Mouse (Mus musculus): ENCODE measurements around the gene Lcn11. TPM values are rescaled to one million over a fixed set of nuclear protein-coding genes. Genes with fewer than 3 reads are reported as not detected.
"Not testable (repeated sequence)": the region's sequence is repeated elsewhere in the genome, so short reads cannot be mapped to it uniquely, and the experiment has no call there.

Lcn11 gene
- not detected for total RNA-seq (2018; cell fraction: chromatin; rRNA removed)
- not detected for total RNA-seq (2018; cell fraction: cytosol; rRNA removed)
- total RNA-seq (2018; cell fraction: nucleus; rRNA removed) = not detected
- polyA plus RNA-seq (2018) = not detected in 3 replicates

GRCm38 (mm10) chr2:25776717-25777116 lies at the start of gene Lcn11:
Gene Lcn11, plus strand, starts transcription at chr2:25777017.
- Histone ChIP-seq H3K4me3 (ENCODE audit: inconsistent target) (no peak within 1 kb of the TSS), H3K79me2 (ENCODE audit: inconsistent target) (no peaks in the 10 kb centered on the region), H3K27ac (no peak within 1 kb of the TSS), H3K36me3 (ENCODE audit: inconsistent target) (no peaks in the 10 kb centered on the region)
- WGBS (ENCODE audit: missing documents) = 100% methylated on average over 1 of the region's 1 CpGs

DNA sequence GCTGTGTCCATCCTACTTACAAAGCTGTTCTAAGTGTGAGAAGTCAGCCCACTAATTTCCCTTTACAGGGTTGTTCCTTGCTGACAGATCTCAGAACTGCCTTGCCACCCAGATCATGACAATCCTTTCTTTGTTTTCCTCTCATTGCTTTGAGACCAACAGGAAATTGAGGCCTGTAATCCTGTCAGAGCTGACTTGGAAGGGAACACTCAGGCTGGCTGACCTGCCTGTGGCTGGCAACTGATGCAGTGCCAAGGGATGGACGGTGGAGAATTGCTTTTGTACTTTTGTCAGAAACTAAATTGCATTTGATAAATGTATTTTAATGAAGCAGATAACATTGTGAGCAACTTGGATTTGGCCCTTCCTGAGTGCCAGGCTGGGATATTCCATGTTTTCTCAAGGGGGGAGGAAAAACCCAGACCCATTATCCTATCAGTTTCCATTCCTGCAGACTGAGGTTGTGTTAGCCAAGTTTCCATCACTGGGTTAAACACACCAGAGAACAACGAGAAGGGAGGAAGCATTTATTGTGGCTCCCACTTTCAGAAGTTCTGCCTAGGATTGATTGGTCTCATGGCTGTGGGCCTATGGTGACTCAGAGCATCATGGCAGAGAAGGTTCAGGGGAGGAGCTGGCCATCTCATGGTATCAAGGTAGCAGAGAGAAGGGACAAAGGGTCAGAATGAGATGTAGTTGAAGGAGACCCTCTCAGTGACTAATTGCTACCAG lies 43.5 kb upstream of the Lcn11 start:
- WGBS (ENCODE audit: missing documents) = 40% methylated on average over 2 of the region's 2 CpGs
- Histone ChIP-seq H3K27ac (no peak overlapping the region), H3K4me3 (ENCODE audit: inconsistent target) (no peak overlapping the region), H3K79me2 (ENCODE audit: inconsistent target) (no peaks in the 10 kb centered on the region), H3K36me3 (ENCODE audit: inconsistent target) (no peaks in the 10 kb centered on the region)

- not testable (repeated sequence) for H3K79me2 ChIP-seq (ENCODE audit: inconsistent target); H3K36me3 ChIP-seq (ENCODE audit: inconsistent target); H3K27ac ChIP-seq; H3K4me3 ChIP-seq (ENCODE audit: inconsistent target)
- 90% methylated on average over 2 of the region's 3 CpGs for WGBS (ENCODE audit: missing documents)
These were observed 40.1 kb upstream of the Lcn11 start, which contains the start of gene Obp2b for GRCm38 (mm10) chr2:25736709-25737108. Gene Obp2b, plus strand, starts transcription at chr2:25737009.

DNA sequence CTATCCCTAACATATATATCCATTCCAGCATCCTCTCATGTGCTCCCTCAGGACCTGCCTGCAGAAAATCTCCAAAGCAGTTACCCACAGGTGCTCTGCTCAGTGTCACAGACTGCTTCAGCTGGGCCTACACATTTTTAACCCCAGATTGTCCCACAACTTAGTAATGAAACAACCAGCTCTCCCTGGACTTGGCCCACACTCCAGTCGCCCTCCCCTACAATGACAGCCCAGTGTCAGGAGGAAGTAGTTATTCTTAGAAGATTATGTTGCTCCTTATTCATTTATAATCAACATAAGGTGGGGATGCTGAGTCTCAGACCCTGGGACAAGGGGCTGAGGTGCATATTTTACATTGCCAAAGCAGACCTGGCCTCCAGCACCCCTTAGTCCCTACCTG lies 35.1 kb upstream of the Lcn11 start:
- Histone ChIP-seq H3K27ac (no peak overlapping the region), H3K36me3 (ENCODE audit: inconsistent target) (no peaks in the 10 kb centered on the region), H3K4me3 (ENCODE audit: inconsistent target) (no peak overlapping the region), H3K79me2 (ENCODE audit: inconsistent target) (no peaks in the 10 kb centered on the region)
- 58% methylated on average over 1 of the region's 1 CpGs for WGBS (ENCODE audit: missing documents)

DNA sequence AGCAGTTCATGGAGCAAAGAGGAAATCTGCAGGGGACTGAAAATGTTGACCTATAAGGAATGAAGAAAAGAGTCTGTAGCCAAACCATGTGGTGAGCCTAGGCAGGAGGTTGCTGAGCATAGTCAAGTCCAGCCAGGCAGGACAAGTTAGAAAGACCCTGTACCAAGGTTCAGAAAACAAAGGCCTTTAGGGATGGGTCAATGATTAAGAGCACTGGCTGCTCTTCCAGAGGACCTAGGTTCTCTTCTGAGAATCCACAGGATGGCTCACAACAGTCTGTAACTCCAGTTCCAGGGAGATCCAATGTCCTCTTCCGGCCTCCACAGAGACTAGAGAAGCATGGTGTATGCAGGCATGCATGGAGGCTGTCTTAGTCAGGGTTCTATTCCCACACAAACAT lies 22.6 kb upstream of the Lcn11 start:
- no peaks in the 10 kb centered on the region for H3K36me3 ChIP-seq (ENCODE audit: inconsistent target)
- H3K4me3 ChIP-seq (ENCODE audit: inconsistent target) = no peak overlapping the region
- H3K79me2 ChIP-seq (ENCODE audit: inconsistent target) = no peaks in the 10 kb centered on the region
- 92% methylated on average over 1 of the region's 1 CpGs for WGBS (ENCODE audit: missing documents)
- no peak overlapping the region for H3K27ac ChIP-seq

DNA sequence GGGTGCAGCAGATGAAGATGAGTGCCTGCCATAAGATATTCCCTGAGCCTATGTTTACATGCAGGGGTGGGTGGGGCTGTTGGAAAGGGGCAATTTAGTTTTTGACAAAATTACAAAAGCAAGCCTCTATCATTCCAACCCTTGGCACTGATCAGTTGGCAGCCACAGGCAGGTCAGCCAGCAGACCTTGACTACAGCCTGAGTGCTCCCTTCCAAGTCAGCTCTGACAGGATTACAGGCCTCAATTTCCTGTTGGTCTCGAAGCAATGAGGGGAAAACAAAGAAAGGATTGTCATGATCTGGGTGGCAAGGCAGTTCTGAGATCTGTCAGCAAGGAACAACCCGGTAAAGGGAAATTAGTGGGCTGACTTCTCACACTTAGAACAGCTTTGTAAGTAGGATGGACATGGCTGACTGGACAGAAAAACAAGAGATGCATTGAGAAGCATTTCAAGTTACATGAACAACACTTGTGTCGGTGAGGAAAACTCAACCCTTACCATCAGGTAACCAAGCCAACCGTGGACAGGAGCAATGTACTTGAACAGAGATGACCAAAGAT lies 18.7 kb upstream of the Lcn11 start:
- no peaks in the 10 kb centered on the region for H3K36me3 ChIP-seq (ENCODE audit: inconsistent target)
- no peak overlapping the region for H3K4me3 ChIP-seq (ENCODE audit: inconsistent target)
- H3K27ac ChIP-seq = no peak overlapping the region
- no peaks in the 10 kb centered on the region for H3K79me2 ChIP-seq (ENCODE audit: inconsistent target)
- WGBS (ENCODE audit: missing documents) = 58% methylated on average over 4 of the region's 4 CpGs

DNA sequence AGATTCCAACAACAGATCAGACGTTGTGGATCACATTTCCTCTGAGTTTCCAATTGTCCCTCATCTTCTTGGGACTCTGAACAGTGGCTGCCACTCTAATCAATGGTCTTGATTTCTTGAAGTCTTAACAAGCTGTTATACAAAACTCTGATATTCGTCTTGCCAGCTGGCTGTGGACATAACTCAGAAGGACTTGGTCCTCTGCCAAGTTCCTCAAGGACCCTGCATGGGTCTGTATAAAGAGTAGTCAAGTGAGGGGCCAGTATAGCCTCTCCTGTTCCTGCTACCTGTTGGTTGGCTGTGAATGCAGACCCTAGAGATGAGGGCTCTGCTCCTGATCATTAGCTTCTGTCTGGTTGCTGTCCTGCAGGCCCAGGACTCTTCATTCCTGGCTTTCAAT lies 11.5 kb upstream of the Lcn11 start, which contains the start of gene Lcn3:
Lcn3 (plus strand) TSS at position 301 of the 400 bp plus-strand sequence.
- no peak within 1 kb of the TSS for H3K27ac ChIP-seq
- 68% methylated on average over 2 of the region's 2 CpGs for WGBS (ENCODE audit: missing documents)
- no peaks in the 10 kb centered on the region for H3K36me3 ChIP-seq (ENCODE audit: inconsistent target)
- no peak within 1 kb of the TSS for H3K4me3 ChIP-seq (ENCODE audit: inconsistent target)
- H3K79me2 ChIP-seq (ENCODE audit: inconsistent target) = no peaks in the 10 kb centered on the region

DNA sequence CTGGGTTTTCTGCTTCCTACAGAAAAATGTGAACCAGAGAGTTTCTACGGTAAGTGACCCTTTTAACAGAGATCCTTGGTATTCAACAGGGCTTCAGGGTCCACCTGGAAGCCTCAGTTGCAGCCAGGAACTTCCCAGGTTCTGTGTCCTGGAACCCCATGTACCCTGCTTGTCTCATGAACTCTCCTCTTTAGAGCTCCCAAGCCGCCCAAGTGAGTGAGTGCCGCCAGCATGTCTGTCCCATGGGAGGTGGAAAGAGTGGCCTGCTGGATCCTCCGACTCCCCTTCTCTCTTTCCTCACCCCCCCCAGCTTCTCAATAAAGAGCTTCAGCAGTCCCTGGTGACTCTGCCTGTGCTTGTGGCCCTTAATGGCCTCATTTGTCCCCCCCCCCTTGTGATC lies 9.1 kb upstream of the Lcn11 start:
- no peak overlapping the region for H3K27ac ChIP-seq
- WGBS (ENCODE audit: missing documents) = 91% methylated on average over 4 of the region's 4 CpGs
- no peaks in the 10 kb centered on the region for H3K79me2 ChIP-seq (ENCODE audit: inconsistent target)
- H3K4me3 ChIP-seq (ENCODE audit: inconsistent target) = no peak overlapping the region
- no peaks in the 10 kb centered on the region for H3K36me3 ChIP-seq (ENCODE audit: inconsistent target)

- H3K79me2 ChIP-seq (ENCODE audit: inconsistent target) = no peaks in the 10 kb centered on the region
- H3K4me3 ChIP-seq (ENCODE audit: inconsistent target) = no peak overlapping the region
- WGBS (ENCODE audit: missing documents) = 97% methylated on average over 2 of the region's 2 CpGs
- no peak overlapping the region for H3K27ac ChIP-seq
- no peaks in the 10 kb centered on the region for H3K36me3 ChIP-seq (ENCODE audit: inconsistent target)
These were observed 3.3 kb upstream of the Lcn11 start for GRCm38 (mm10) chr2:25773507-25773906.

DNA sequence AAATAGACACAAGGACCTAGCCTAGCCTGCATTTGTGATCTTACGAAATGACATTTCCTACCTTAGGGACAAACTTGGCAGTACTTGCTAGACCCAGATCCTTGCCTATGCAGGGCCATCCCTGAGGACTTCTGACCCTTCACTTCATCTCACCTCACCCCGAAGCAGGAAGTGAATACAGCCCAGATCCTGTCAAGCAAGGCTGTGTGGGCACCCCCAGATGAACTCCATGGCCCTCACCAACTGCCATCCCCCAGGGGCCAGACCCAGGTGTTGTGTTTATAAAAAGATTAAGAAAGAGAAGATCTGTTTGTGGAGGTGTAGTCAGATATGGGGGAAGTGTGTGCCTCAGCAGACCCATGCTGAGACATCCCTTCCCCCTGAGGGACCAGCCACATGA lies 2.2 kb upstream of the Lcn11 start:
- WGBS (ENCODE audit: missing documents) = 56% methylated on average over 2 of the region's 2 CpGs
- Histone ChIP-seq H3K4me3 (ENCODE audit: inconsistent target) (no peak overlapping the region), H3K36me3 (ENCODE audit: inconsistent target) (no peaks in the 10 kb centered on the region), H3K27ac (no peak overlapping the region), H3K79me2 (ENCODE audit: inconsistent target) (no peaks in the 10 kb centered on the region)

- Histone ChIP-seq H3K79me2 (ENCODE audit: inconsistent target) (no peaks in the 10 kb centered on the region), H3K27ac (no peak overlapping the region), H3K36me3 (ENCODE audit: inconsistent target) (no peaks in the 10 kb centered on the region), H3K4me3 (ENCODE audit: inconsistent target) (no peak overlapping the region)
- 80% methylated on average over 3 of the region's 3 CpGs for WGBS (ENCODE audit: missing documents)
These were observed 826 bp upstream of the Lcn11 start for GRCm38 (mm10) chr2:25775991-25776390.

- Histone ChIP-seq H3K4me3 (ENCODE audit: inconsistent target) (no peak overlapping the region), H3K79me2 (ENCODE audit: inconsistent target) (no peaks in the 10 kb centered on the region), H3K27ac (no peak overlapping the region), H3K36me3 (ENCODE audit: inconsistent target) (no peaks in the 10 kb centered on the region)
- WGBS (ENCODE audit: missing documents) = 92% methylated on average over 8 of the region's 9 CpGs
These were observed 2.3 kb downstream of the Lcn11 start for GRCm38 (mm10) chr2:25779076-25779475.

- WGBS (ENCODE audit: missing documents) = 52% methylated on average over 4 of the region's 4 CpGs
These were observed 4.1 kb downstream of the Lcn11 start for GRCm38 (mm10) chr2:25780921-25781320.

GRCm38 (mm10) chr2:25781957-25782356 lies 5.1 kb downstream of the Lcn11 start, which contains the start of gene Gm13539:
Gene Gm13539, plus strand, starts transcription at chr2:25782257.
- H3K79me2 ChIP-seq (ENCODE audit: inconsistent target) = no peaks in the 10 kb centered on the region
- H3K27ac ChIP-seq = no peak within 1 kb of the TSS
- no peak within 1 kb of the TSS for H3K4me3 ChIP-seq (ENCODE audit: inconsistent target)
- H3K36me3 ChIP-seq (ENCODE audit: inconsistent target) = no peaks in the 10 kb centered on the region
- WGBS (ENCODE audit: missing documents) = 88% methylated on average over 3 of the region's 3 CpGs

More at GRCm38 (mm10) chr2:25780921-25781320, 4.1 kb downstream of the Lcn11 start:
- no peak overlapping the region for H3K27ac ChIP-seq
- no peak overlapping the region for H3K4me3 ChIP-seq (ENCODE audit: inconsistent target)
- no peaks in the 10 kb centered on the region for H3K79me2 ChIP-seq (ENCODE audit: inconsistent target)
- no peaks in the 10 kb centered on the region for H3K36me3 ChIP-seq (ENCODE audit: inconsistent target)

DNA sequence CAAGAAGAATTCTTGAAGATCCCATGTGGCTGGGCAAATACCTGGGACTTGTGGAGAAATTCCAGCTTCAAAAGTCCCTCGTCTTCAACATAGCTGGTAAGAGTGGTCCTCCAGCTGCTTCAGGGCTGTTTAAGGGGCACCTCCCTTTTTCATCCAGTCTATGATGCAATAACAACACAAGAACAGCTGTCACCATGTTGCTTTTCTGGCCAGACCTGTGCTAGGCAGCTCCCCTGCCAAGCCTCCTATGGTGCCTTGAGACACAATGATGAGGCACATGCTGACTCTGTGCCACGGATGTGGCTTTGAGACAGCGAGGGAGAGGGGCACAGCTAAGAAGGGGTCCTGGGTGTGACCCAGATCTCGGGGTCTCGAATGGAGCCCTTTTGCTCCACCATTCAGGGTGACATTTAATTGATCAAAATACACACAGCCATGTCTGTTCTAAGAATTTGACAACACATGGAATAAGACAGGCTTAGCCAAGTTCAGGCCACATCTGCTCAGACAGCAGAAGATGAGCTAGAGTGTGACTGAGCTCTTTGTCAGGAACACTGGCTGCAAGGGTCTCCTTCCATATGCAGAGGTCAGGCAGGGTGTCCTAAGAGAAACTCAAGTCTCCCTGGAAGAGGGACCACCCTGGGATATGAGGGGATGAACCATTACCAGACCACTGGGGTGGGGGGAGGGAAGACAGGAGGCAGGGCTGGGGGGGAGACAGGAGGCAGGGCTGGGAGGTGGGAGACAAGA lies 8.9 kb downstream of the Lcn11 start:
- no peak overlapping the region for H3K4me3 ChIP-seq (ENCODE audit: inconsistent target)
- WGBS (ENCODE audit: missing documents) = 87% methylated on average over 5 of the region's 5 CpGs
- no peak overlapping the region for H3K27ac ChIP-seq
- H3K79me2 ChIP-seq (ENCODE audit: inconsistent target) = no peaks in the 10 kb centered on the region
- no peaks in the 10 kb centered on the region for H3K36me3 ChIP-seq (ENCODE audit: inconsistent target)

Data from macrophage (primary cell).